In genomic region chr12:99084144-99084543, GRCm38 (mm10) we compare ENCODE assay signal across 9 mouse cellular contexts.
DNase-seq lines count a peak whose midpoint lies in the region; ATAC-seq and TF ChIP-seq lines count a peak whose summit lies in the region.
"Had no signal": no experiment of that assay in that cellular context is flagged by ENCODE, and none has a peak within 500 bp of the region (broad histone marks: within the 10 kb centered on the region; RNA-seq: fewer than 3 reads in every experiment).

No protein-coding gene starts in this region.

- H3K4me2 ChIP-seq in forebrain, embryonic 14.5 days (ENCODE audit: low read length): peak overlapping the region; percentile 11; the same call in 1 of the 2 replicates
- H3K4me2 ChIP-seq in liver, postnatal 0 days (ENCODE audit: low read depth, low read length): no peak overlapping the region
- peak overlapping the region; percentile 34 for H3K4me2 ChIP-seq in neural tube, embryonic 15.5 days

- H3K27ac ChIP-seq in forebrain, embryonic 14.5 days (ENCODE audit: low read depth, low read length): no peak overlapping the region
- no peak overlapping the region for H3K27ac ChIP-seq in liver, postnatal 0 days (ENCODE audit: low read depth)
- H3K27ac ChIP-seq in neural tube, embryonic 15.5 days (replicated peaks): 0 out of 2 replicates have a peak overlapping the region, but pooled peaks have one; percentile 33

- ATAC-seq in cerebellum, adult (ENCODE audit: insufficient number of reproducible peaks, low FRiP score, low TSS enrichment): peak; percentile 93
- peak; percentile 93 for ATAC-seq in forebrain, embryonic 14.5 days
- peak; percentile 84 for ATAC-seq in liver, postnatal 0 days
- peak; percentile 84 for ATAC-seq in neural tube, embryonic 15.5 days (ENCODE audit: low FRiP score)

- DNase-seq in CD8-positive naive resting alpha-beta T cell, adult 2 months (ENCODE audit: low read depth in 2 of 2, low spot score in 2 of 2): peak; percentile 68 to 70
- DNase-seq in forebrain, embryonic 14.5 days (ENCODE audit: low spot score): peak; percentile 90
- DNase-seq in heart, postnatal 14 days: peak; percentile 87 to 91
- peak; percentile 90 for DNase-seq in layer of hippocampus, adult 11-12 months (ENCODE audit: low spot score)
- peak; percentile 85 for DNase-seq in liver, postnatal 0 days
- DNase-seq in testis, postnatal 14 days (ENCODE audit: low spot score): peak; percentile 79

- no peak for TF ChIP-seq EP300 in liver, postnatal 0 days (IDR thresholded peaks at IDR 0.05; ENCODE audit: low read depth)

- intact Hi-C loops in heart, postnatal 14 days (cut with DNase I): loop anchor here (2.0 to 5.0 kb wide), 2 partner anchors 753 to 1023 kb away; no protein-coding TSS in a partner anchor

- H3K36me3 ChIP-seq in forebrain, embryonic 14.5 days (ENCODE audit: control insufficient read depth, insufficient read depth, low read length): no peaks in the 10 kb centered on the region
- no peaks in the 10 kb centered on the region for H3K36me3 ChIP-seq in liver, postnatal 0 days (replicated peaks; ENCODE audit: insufficient read depth, low read length)
- H3K36me3 ChIP-seq in neural tube, embryonic 15.5 days: no peaks in the 10 kb centered on the region

- H3K4me1 ChIP-seq in forebrain, embryonic 14.5 days (ENCODE audit: control insufficient read depth, insufficient read depth, low read length): peaks cover 26% of the 10 kb centered on the region
- no peaks in the 10 kb centered on the region for H3K4me1 ChIP-seq in liver, postnatal 0 days (ENCODE audit: insufficient read depth)
- H3K4me1 ChIP-seq in neural tube, embryonic 15.5 days: peaks cover 37% of the 10 kb centered on the region

- TF ChIP-seq CTCF in liver, postnatal 0 days (IDR thresholded peaks at IDR 0.05; ENCODE audit: low read depth): peak; percentile 98

- WGBS in forebrain, embryonic 14.5 days: 1% methylated on average over 18 of the region's 18 CpGs
- 4% methylated on average over 18 of the region's 18 CpGs for whole genome bisulfite sequencing in liver, postnatal 0 days (ENCODE audit: insufficient replicate concordance)
- 4% methylated on average over 18 of the region's 18 CpGs for WGBS in neural tube, embryonic 15.5 days

- no peak overlapping the region for H3K4me3 ChIP-seq in forebrain, embryonic 14.5 days (ENCODE audit: low read depth, low read length)
- no peak overlapping the region for H3K4me3 ChIP-seq in liver, postnatal 0 days (ENCODE audit: low read depth, low read length)
- no peak overlapping the region for H3K4me3 ChIP-seq in neural tube, embryonic 15.5 days (replicated peaks)
- H3K4me3 ChIP-seq: erythroblast, embryonic 14.5 days had no signal

- H3K27me3 ChIP-seq in forebrain, embryonic 14.5 days (replicated peaks; ENCODE audit: control insufficient read depth, insufficient read depth, low read length): no peaks in the 10 kb centered on the region
- H3K27me3 ChIP-seq in liver, postnatal 0 days (ENCODE audit: insufficient read depth, low read length): no peaks in the 10 kb centered on the region
- H3K27me3 ChIP-seq in neural tube, embryonic 15.5 days (replicated peaks): no peaks in the 10 kb centered on the region

- peak overlapping the region; percentile 6; the same call in 1 of the 2 replicates for H3K9ac ChIP-seq in forebrain, embryonic 14.5 days (ENCODE audit: low read length)
- H3K9ac ChIP-seq in liver, postnatal 0 days (replicated peaks): no peak overlapping the region
- H3K9ac ChIP-seq in neural tube, embryonic 15.5 days (replicated peaks): no peak overlapping the region

- H3K9me3 ChIP-seq in forebrain, embryonic 14.5 days (replicated peaks; ENCODE audit: control insufficient read depth, low read length): no peaks in the 10 kb centered on the region
- H3K9me3 ChIP-seq in liver, postnatal 0 days (ENCODE audit: low read length): no peaks in the 10 kb centered on the region
- H3K9me3 ChIP-seq in neural tube, embryonic 15.5 days (replicated peaks): no peaks in the 10 kb centered on the region
